Mouse (Mus musculus) G1E-ER4 (cell line): ENCODE measurements around the gene Adra1b. TPM values are rescaled to one million over a fixed set of nuclear protein-coding genes. Genes with fewer than 3 reads are reported as not detected.

ENCODE experiments used
- GATA1 ChIP-seq: IDR thresholded peaks from one replicate; pipeline ENCODE4 v1.8.0; 2012; ENCODE audit warnings: low read length, inconsistent platforms
- polyA plus RNA-seq: library from polyadenylated mRNA; stranded (reverse); fragments of >175 nt; gene quantifications from 2 replicates; pipeline ENCODE4 v1.2.3, GENCODE M21; 2012

The Adra1b gene
- polyA plus RNA-seq, 1 experiment = not detected

GRCm38 (mm10) chr11:43865298-43866165, 35.5 kb downstream of the Adra1b start:
- TF ChIP-seq GATA1 = no peak

- TF ChIP-seq GATA1 = no peak
These were observed 48.0 kb downstream of the Adra1b start for GRCm38 (mm10) chr11:43853046-43853445.

- no peak for TF ChIP-seq GATA1
These were observed 53.0 kb downstream of the Adra1b start for GRCm38 (mm10) chr11:43848056-43848455.

- no peak for TF ChIP-seq GATA1
These were observed 59.4 kb downstream of the Adra1b start for GRCm38 (mm10) chr11:43841596-43841995.

- TF ChIP-seq GATA1 = no peak
These were observed 60.5 kb downstream of the Adra1b start for GRCm38 (mm10) chr11:43840491-43840890.

- TF ChIP-seq GATA1 = no peak
These were observed 64.9 kb downstream of the Adra1b start for GRCm38 (mm10) chr11:43835880-43836740.

- no peak for TF ChIP-seq GATA1
These were observed 65.6 kb downstream of the Adra1b start for GRCm38 (mm10) chr11:43835456-43835855.

GRCm38 (mm10) chr11:43834531-43834930, 66.5 kb downstream of the Adra1b start:
- no peak for TF ChIP-seq GATA1

GRCm38 (mm10) chr11:43831530-43831929, 69.5 kb downstream of the Adra1b start:
- no peak for TF ChIP-seq GATA1

- no peak for TF ChIP-seq GATA1
These were observed 74.2 kb downstream of the Adra1b start for GRCm38 (mm10) chr11:43826769-43827168.

GRCm38 (mm10) chr11:43823349-43823748, 77.7 kb downstream of the Adra1b start:
- no peak for TF ChIP-seq GATA1

GRCm38 (mm10) chr11:43820552-43821460, 80.2 kb downstream of the Adra1b start:
- TF ChIP-seq GATA1 = no peak

GRCm38 (mm10) chr11:43817368-43817923, 83.6 kb downstream of the Adra1b start:
- no peak for TF ChIP-seq GATA1

GRCm38 (mm10) chr11:43812535-43812934, 88.5 kb downstream of the Adra1b start:
- TF ChIP-seq GATA1 = no peak

- TF ChIP-seq GATA1 = no peak
These were observed 93.3 kb downstream of the Adra1b start for GRCm38 (mm10) chr11:43807732-43808131.
